Mouse (Mus musculus) lung, postnatal 0 days (tissue): Measurements from ENCODE around the gene Eif4a2.

Source experiments
- CTCF ChIP-seq: IDR thresholded peaks from 2 replicates; pipeline ENCODE4 v1.5.1; 2016; ENCODE audit warnings: antibody characterized with exemption, mild to moderate bottlenecking
- EP300 ChIP-seq: IDR thresholded peaks from 2 replicates; pipeline ENCODE4 v1.6.1; 2016; ENCODE audit warnings: antibody characterized with exemption, mild to moderate bottlenecking, control low read depth

GRCm38 (mm10) chr16:23112861-23113435, 5.7 kb downstream of the Eif4a2 start:
- no peak for TF ChIP-seq CTCF
- TF ChIP-seq EP300: no peak
